ENCODE assay signal across 16 mouse cellular contexts in genomic region chr14:22744701-22745100, GRCm38 (mm10).
DNase-seq lines count a peak whose midpoint lies in the region; ATAC-seq and TF ChIP-seq lines count a peak whose summit lies in the region.
"Had no signal": no experiment of that assay in that cellular context is flagged by ENCODE, and none has a peak within 500 bp of the region (broad histone marks: within the 10 kb centered on the region; RNA-seq: fewer than 3 reads in every experiment).

No protein-coding gene starts in this region.

- peak; percentile 22 to 46 for DNase-seq in kidney, postnatal 4 days
- DNase-seq in kidney, adult 2 months = no peak
- peak; percentile 86 for DNase-seq in brain, embryonic 14.5 days (ENCODE audit: low read depth)
- peak; percentile 22 for DNase-seq in embryo, embryonic 9.5 days (ENCODE audit: extremely low spot score)
- no peak for DNase-seq in thymus, adult 2 months
- DNase-seq in urinary bladder, postnatal 14 days (ENCODE audit: low spot score) = no peak
- no peak for DNase-seq in adrenal gland, postnatal 4 days (ENCODE audit: low spot score in 2 of 2)
- DNase-seq: cerebellum, adult 18-20 months; heart, adult 18-20 months had no signal

- no peak for TF ChIP-seq POLR2A in kidney, adult 2 months (IDR thresholded peaks at IDR 0.05; ENCODE audit: low read depth, low read length)
- TF ChIP-seq POLR2A in brain, embryonic 14.5 days (IDR thresholded peaks at IDR 0.05; ENCODE audit: borderline replicate concordance, extremely low read depth, insufficient read depth, insufficient read length, poor library complexity, severe bottlenecking) = no peak
- TF ChIP-seq POLR2A in thymus, adult 2 months (IDR thresholded peaks at IDR 0.05; ENCODE audit: control insufficient read depth, extremely low read depth, insufficient read depth, low read length, poor library complexity) = no peak

- no peaks in the 10 kb centered on the region for H3K4me1 ChIP-seq in kidney, adult 2 months (ENCODE audit: control insufficient read depth, insufficient read depth, low read length)
- peaks cover 19% of the 10 kb centered on the region for H3K4me1 ChIP-seq in hindbrain, embryonic 15.5 days (replicated peaks)
- no peaks in the 10 kb centered on the region for H3K4me1 ChIP-seq in thymus, adult 2 months (replicated peaks; ENCODE audit: control insufficient read depth, insufficient read depth, low read length)
- H3K4me1 ChIP-seq: liver, embryonic 15.5 days had no signal

- no peak overlapping the region for H3K27ac ChIP-seq in kidney, adult 2 months (ENCODE audit: insufficient read depth, low read depth, low read length)
- no peak overlapping the region for H3K27ac ChIP-seq in hindbrain, embryonic 15.5 days (replicated peaks)
- no peak overlapping the region for H3K27ac ChIP-seq in thymus, adult 2 months (ENCODE audit: control insufficient read depth, insufficient read depth, low read length)
- H3K27ac ChIP-seq: layer of hippocampus, adult 2 months; left cerebral cortex, adult 2 months; limb, embryonic 13.5 days; liver, embryonic 15.5 days had no signal

- TF ChIP-seq CTCF in kidney, adult 2 months (conservative IDR thresholded peaks at IDR 0.05; ENCODE audit: insufficient read depth, insufficient read length, low read depth, low read length) = no peak
- no peak for TF ChIP-seq CTCF in brain, embryonic 14.5 days (IDR thresholded peaks at IDR 0.05; ENCODE audit: borderline replicate concordance, extremely low read depth, insufficient read depth, insufficient read length)
- TF ChIP-seq CTCF in thymus, adult 2 months (IDR thresholded peaks at IDR 0.05; ENCODE audit: borderline replicate concordance, control insufficient read depth, extremely low read depth, insufficient read depth, low read length, poor library complexity) = no peak

- WGBS in kidney, adult 2 months = 75% methylated on average over 5 of the region's 5 CpGs
- WGBS in hindbrain, embryonic 15.5 days = 10% methylated on average over 5 of the region's 5 CpGs
- 88% methylated on average over 5 of the region's 5 CpGs for WGBS in thymus, adult 2 months

- H3K27me3 ChIP-seq in kidney, adult 2 months (replicated peaks; ENCODE audit: control insufficient read depth, insufficient read depth, low read length) = no peaks in the 10 kb centered on the region
- 0 out of 2 replicates have a peak, but pooled peaks cover 5% of the 10 kb centered on the region for H3K27me3 ChIP-seq in hindbrain, embryonic 15.5 days
- H3K27me3 ChIP-seq in thymus, adult 2 months (ENCODE audit: control insufficient read depth, insufficient read depth, low read length) = no peaks in the 10 kb centered on the region
- H3K27me3 ChIP-seq: limb, embryonic 13.5 days; liver, embryonic 15.5 days had no signal

- no peaks in the 10 kb centered on the region for H3K36me3 ChIP-seq in kidney, adult 2 months (ENCODE audit: control insufficient read depth, insufficient read depth, low read length)
- no peaks in the 10 kb centered on the region for H3K36me3 ChIP-seq in hindbrain, embryonic 15.5 days
- H3K36me3 ChIP-seq in thymus, adult 2 months (ENCODE audit: control insufficient read depth, insufficient read depth, low read length) = no peaks in the 10 kb centered on the region
- H3K36me3 ChIP-seq: limb, embryonic 13.5 days; liver, embryonic 15.5 days had no signal

- no peak overlapping the region for H3K4me3 ChIP-seq in kidney, adult 2 months (ENCODE audit: insufficient read depth, low read depth, low read length)
- no peak overlapping the region for H3K4me3 ChIP-seq in hindbrain, embryonic 15.5 days
- no peak overlapping the region for H3K4me3 ChIP-seq in thymus, adult 2 months (ENCODE audit: control insufficient read depth, insufficient read depth, low read length)
- H3K4me3 ChIP-seq: erythroblast, embryonic 14.5 days; layer of hippocampus, adult 2 months; left cerebral cortex, adult 2 months; limb, embryonic 13.5 days; liver, embryonic 15.5 days had no signal

- peak; percentile 51 for ATAC-seq in hindbrain, embryonic 15.5 days (ENCODE audit: low FRiP score, low read depth)
- ATAC-seq: inflammation-experienced regulatory T-cells, adult 6 months had no signal

- no peak overlapping the region for H3K4me2 ChIP-seq in hindbrain, embryonic 15.5 days
- H3K4me2 ChIP-seq: limb, embryonic 13.5 days; liver, embryonic 15.5 days had no signal

- no peaks in the 10 kb centered on the region for H3K9me3 ChIP-seq in hindbrain, embryonic 15.5 days
- H3K9me3 ChIP-seq: limb, embryonic 13.5 days; liver, embryonic 15.5 days had no signal

- no peak overlapping the region for H3K9ac ChIP-seq in hindbrain, embryonic 15.5 days
- H3K9ac ChIP-seq: limb, embryonic 13.5 days; liver, embryonic 15.5 days had no signal

Comparison
In these comparisons a context has a peak if more than half of its experiments do, and no peak if none do; other contexts are left out.
1. DNase-seq: peak in kidney, postnatal 4 days (2 of 2), brain, embryonic 14.5 days (single experiment) and embryo, embryonic 9.5 days (single experiment); none in kidney, adult 2 months (single experiment), thymus, adult 2 months (single experiment), urinary bladder, postnatal 14 days (single experiment) and adrenal gland, postnatal 4 days (0 of 2).